Mouse (Mus musculus) heart, adult 8-10 months (tissue): ENCODE results near the gene Snd1. TPM values are rescaled to one million over a fixed set of nuclear protein-coding genes. Genes with fewer than 3 reads are reported as not detected.

ENCODE experiments used
- DNase-seq: peaks from one replicate; pipeline ENCODE4 v3.0.0; 2022; ENCODE audit warnings: low spot score
- total RNA-seq, 4 experiments: library from RNA; stranded (reverse); gene quantifications; 2 replicates each; pipeline ENCODE4 v1.2.4; 2022

The Snd1 gene
- total RNA-seq, result 10 to 100 TPM; 70.6 to 88.2 (median 80.3) TPM

GRCm38 (mm10) chr6:28474839-28475238, at the start of gene Snd1:
Gene Snd1, plus strand, starts transcription at chr6:28475139.
- no peak for DNase-seq

GRCm38 (mm10) chr6:28427096-28427839, 47.7 kb upstream of the Snd1 start, which contains the start of gene Fscn3:
Gene Fscn3, plus strand, starts transcription at chr6:28427789.
- DNase-seq, result no peak

GRCm38 (mm10) chr6:28428290-28428689, 46.6 kb upstream of the Snd1 start, which contains the start of gene Gcc1:
Gene Gcc1, minus strand, starts transcription at chr6:28428390.
- no peak for DNase-seq

GRCm38 (mm10) chr6:28429870-28430269, 45.1 kb upstream of the Snd1 start:
- DNase-seq, result no peak

- DNase-seq, result no peak
These were observed 44.0 kb upstream of the Snd1 start for GRCm38 (mm10) chr6:28430795-28431537.

GRCm38 (mm10) chr6:28431538-28431855, 43.4 kb upstream of the Snd1 start:
- DNase-seq, result no peak

GRCm38 (mm10) chr6:28447937-28448336, 27.0 kb upstream of the Snd1 start:
- DNase-seq, result no peak

- DNase-seq, result no peak
These were observed 25.7 kb upstream of the Snd1 start, which contains the start of gene Pax4 for GRCm38 (mm10) chr6:28449253-28449652. Gene Pax4, minus strand, starts transcription at chr6:28449353.

- DNase-seq, result no peak
These were observed 24.5 kb upstream of the Snd1 start for GRCm38 (mm10) chr6:28450481-28450880.

GRCm38 (mm10) chr6:28450977-28451376, 24.0 kb upstream of the Snd1 start:
- no peak for DNase-seq

GRCm38 (mm10) chr6:28459221-28459668, 15.7 kb upstream of the Snd1 start:
- DNase-seq, result no peak

- DNase-seq, result peak; percentile 74
These were observed 14.4 kb upstream of the Snd1 start for GRCm38 (mm10) chr6:28460534-28460933.

- no peak for DNase-seq
These were observed 10.3 kb upstream of the Snd1 start for GRCm38 (mm10) chr6:28464630-28465029.

- no peak for DNase-seq
These were observed 4.8 kb upstream of the Snd1 start for GRCm38 (mm10) chr6:28470017-28470602.

GRCm38 (mm10) chr6:28470621-28471020, 4.3 kb upstream of the Snd1 start:
- DNase-seq, result no peak

GRCm38 (mm10) chr6:28471284-28472035, 3.5 kb upstream of the Snd1 start:
- DNase-seq, result no peak

GRCm38 (mm10) chr6:28474211-28474610, 728 bp upstream of the Snd1 start:
- no peak for DNase-seq

- peak; percentile 100 for DNase-seq
These were observed 5.2 kb downstream of the Snd1 start for GRCm38 (mm10) chr6:28479865-28480751.

GRCm38 (mm10) chr6:28480752-28481492, 6.0 kb downstream of the Snd1 start:
- no peak for DNase-seq

- DNase-seq, result no peak
These were observed 7.9 kb downstream of the Snd1 start for GRCm38 (mm10) chr6:28482711-28483315.
